Mouse (Mus musculus) left cerebral cortex, adult 9 months (tissue): ENCODE measurements around the gene Map1s.
A peak's percentile ranks its signal among the peaks of the same experiment; 100 is the strongest.

Source experiments
- DNase-seq, 2 experiments: peaks; one replicate each; pipeline ENCODE4 v3.0.0; 2022; ENCODE audit warnings: low spot score in 2 of 2

Map1s gene

DNA sequence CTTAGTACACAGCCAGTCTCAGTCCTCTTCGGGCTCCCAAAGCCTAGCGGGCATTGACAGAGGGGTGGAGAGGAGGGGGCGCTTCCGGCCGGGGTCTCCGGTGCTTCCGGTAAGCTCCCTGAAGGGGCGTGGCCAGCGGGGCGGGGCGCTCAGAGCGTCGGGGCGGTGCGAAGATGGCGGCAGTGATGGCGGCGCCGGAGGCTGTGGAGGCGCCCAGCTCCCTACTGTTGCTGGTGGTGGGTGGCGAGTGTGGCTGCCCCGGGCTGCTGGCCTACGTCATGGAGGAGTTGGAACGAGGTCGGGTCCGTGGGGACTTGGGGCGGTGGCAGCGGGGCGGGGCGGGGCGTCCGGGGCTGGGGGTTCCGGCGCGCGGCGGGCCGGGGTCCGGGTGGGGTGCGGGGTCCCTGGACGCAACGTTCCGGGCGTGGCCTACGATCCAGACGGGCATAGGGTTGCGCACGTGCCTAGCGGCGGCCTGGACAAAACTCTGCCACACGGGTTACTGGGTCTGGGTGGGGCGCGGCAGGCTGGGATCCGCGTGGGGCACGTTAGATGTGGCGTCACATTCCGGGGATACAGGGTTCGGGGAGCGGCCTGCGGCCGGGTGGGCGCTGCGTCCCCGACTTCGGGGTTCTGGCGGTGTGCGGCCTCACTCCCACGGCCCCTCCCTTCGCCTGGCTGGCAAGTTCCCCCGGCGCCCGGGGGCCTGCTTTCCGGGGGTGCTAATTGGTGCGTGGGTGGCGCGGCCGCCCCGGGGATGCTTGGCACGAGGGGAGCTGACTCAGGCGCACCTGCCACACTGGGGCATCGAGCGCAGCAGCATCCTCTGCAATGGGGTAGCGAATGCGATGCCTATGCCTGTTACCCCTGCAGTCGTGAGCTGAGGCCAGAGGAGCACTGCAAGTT, at the start of gene Map1s:
Gene Map1s, plus strand, starts transcription at position 102 of the 906 bp plus-strand sequence.
- DNase-seq = peak; percentile 61 to 76

DNA sequence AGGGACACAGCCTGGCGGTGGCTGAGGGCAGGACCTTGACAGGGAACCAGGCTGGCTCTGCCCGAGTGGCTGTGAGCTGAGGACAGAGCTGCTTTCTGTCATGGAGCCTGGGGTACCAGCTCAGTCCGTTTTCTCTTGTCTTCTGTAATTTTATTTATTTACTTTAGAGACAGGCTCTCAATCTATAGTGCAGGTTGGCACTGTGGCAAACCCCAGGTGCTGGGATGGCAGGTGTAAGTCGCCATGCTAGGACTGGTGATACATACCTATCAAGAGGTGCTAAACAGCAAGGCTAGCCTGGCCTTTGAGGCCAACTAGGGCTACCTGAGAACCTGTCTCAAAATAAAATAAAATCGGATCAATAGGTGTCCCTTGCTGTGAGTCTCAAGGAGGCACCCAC, 49.7 kb upstream of the Map1s start:
- no peak for DNase-seq

DNA sequence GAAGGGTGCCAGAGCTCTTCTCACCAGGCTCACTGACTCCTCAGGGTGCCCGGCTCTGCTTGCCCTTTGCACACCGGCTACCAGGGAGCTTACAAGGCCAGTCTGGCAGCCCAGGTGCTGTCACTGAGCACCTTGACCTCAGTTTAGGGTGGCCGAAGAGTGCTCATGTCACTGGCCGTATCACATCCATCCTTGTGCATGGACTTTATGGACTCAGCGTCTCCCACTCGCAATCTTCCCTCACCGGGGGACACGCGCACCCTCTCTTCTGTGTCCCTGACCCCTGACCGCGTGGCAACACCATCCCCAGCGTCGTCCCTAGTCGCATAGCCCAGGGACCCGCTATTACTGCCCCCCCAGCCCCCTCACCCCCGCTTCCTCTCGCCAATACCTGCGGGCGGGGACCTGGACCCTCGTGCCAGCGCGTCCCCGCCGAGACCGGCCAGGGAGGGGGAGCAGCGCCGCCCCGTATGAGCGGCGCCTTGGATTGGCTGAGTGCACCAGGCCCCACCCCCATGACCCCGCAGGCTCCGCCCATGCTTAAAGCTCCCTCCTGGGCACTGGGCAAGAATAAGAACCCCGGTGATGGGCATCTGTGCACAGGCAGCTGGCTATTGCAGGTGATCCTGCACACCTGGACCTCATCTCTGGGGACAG, 49.1 kb upstream of the Map1s start:
- peak in 1 of 2 experiments; percentile 76 for DNase-seq

DNA sequence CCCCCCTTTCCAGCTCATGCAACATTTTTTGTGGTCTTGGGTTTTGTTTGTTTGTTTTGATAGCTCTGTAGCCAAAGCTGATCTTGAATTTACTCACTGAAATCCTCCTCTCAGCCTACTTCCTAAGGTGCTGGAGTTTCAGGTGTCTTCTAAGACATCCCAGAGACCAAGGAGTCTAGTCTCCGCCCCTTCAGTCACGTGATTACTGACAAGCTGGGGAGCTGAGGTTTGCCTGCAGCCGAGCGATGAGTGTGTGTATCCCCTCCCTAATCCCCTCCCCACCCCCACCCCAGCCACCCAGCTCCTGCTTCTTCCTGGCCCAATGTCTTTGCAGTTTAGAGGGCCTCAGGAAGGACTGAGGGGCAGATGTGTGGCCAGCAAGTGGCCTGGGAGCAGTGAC, 48.2 kb upstream of the Map1s start:
- no peak for DNase-seq

DNA sequence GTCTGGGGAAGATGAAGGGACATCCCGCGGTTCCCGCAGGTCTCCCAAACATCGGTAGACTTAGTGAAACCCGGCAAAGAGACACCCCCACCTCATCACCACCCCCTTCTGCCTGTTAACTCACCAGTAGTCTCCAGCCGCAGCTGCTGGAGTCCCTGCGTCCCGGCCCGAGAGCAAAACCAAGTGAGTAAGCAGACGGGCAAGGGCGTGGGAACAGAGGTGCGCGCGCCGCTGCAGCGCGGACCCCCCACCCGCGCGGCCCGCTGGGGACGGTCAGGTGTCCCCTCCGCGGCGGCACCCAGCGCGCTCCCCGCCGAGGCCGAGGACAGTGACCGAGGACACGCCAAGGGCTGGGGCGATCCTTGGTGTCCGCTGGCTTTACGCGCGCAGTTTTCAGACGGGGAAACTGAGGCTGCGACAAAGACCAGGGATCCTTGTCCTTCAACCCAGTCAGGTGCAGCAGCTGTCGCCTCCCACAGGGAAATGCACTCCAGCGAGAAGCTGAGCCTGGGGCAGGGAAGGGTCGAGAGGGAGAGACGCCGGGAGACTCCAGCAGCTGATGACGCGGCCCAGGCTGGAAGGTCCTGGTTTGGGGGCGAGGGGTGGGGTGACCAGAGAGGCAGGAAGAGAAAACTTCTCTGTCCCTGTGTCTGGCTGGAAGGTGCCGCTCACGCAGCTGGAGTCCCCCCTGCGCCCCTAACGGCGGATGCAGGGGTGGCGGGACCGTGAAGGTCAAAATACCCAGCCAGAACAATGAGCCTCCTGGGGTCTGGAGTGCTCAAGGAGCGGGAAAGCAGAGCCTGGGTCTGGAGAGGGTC, 42.7 kb upstream of the Map1s start, which contains the start of gene Kcnn1:
Gene Kcnn1, minus strand, starts transcription at position 435 of the 818 bp plus-strand sequence.
- no peak for DNase-seq

DNA sequence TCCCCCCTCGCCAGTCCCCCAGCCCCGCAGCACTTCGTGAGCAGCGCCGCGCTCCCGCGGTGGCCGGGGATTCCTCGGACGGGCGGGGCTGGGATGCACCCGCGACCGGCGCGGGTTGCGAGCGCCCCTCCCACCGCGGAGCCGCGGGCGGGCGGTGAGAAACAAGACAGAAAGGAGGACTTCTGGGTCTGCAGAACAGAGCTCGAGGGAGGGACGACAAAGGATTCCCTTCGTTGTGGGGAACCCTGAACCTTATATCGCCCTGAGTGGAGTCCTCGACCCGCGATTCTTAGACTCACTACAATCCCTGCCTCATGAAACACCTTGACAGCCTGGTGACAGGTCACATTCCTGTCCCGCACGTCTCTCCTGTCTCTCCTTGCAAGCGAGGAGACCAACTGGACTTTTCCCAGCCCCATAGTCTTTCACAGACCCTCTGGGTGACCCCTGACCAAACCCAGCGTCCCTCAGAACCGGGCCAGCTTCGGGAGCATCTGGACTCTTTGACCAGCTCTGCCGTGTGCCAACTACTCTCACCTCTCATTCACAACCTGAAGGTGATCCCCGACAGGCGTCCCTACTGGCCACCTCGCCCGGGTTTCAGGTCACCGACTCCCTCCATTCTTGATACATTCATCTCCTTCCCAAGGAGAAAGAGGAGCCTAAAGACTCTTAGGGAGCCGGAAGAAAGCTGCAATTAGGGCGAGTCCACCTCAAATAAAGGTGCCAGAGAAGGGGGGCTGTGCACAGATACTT, 41.6 kb upstream of the Map1s start:
- DNase-seq = no peak

DNA sequence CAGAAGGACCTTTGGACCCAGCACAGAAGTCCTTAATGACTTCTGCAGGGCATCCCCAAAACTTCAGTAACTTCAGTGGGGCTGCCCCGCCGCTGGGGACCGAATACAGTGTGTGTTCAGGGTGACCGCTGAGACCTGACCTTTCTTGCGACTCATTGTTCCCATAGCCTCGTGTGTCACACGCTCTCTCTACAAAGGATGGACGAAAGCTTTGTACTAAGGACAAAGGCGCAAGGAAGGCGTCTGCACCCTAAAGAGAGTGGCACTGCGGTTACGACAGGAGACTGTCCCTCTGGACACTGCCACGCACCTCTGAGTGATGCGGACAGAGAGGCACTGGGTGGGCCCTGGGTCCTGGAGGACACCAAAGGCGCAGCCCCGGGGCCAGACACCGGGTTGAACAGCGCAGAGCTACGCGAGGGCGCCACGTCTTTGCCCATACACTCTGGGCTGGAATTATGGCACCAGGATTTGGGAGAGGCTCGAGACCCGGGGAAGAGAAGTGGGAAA, 41.0 kb upstream of the Map1s start:
- no peak for DNase-seq

DNA sequence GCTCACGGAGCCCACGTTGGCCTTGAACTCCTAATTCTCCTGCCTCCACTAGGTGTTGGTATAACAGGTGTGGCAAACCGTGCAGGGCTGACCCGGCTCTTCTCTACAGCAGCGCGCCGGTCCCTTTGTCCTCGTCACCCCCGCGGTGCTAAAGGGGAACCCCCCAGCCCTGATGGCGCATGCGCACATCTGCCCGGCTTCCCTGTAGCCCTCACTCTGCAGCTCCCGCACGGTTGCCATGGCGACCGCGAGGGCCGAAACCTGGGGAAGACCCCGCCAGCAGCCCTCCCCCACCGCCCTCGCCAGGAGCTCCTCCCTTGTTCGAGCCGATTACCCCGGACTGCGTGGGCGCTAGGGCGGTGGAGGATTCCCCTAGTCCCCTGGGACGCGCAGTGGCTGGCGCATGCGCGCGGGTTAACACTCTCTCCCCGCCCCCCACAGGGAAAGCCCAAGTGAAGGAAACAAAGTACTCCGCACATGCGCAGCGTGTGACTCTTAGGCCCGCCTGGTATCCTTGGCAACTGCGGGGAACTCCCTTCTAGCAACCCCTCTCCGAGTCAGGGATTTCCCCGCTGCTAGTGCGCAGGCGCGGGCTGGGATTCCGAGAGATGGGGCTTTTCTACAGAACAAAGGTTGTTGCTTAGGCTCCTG, 40.3 kb upstream of the Map1s start:
- DNase-seq = peak; percentile 98 to 99

DNA sequence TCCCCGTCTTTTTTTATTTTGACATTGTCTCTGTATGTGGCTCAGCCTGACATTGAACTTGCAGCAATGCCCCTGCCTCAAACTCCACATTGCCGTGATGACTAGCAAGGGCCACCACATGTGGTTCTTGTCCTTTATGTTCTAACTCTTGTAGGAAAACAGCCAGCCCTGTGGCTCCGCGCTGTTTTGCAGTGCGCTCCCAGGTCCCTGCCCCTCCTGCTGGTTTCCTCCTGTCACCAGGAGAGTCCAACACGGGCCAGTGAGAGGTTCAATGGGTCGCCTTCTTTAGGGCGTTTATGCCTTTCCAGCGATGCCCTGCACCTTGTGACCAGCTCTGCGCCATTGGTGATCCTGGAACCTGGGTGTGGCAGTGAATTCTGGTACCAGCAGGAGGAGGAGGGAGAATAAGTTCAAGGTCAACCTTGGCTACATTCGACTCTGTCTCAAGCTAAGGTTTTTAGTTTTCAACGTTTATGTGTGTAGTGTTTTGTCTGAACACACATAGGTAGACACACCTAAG, 39.7 kb upstream of the Map1s start:
- no peak for DNase-seq

DNA sequence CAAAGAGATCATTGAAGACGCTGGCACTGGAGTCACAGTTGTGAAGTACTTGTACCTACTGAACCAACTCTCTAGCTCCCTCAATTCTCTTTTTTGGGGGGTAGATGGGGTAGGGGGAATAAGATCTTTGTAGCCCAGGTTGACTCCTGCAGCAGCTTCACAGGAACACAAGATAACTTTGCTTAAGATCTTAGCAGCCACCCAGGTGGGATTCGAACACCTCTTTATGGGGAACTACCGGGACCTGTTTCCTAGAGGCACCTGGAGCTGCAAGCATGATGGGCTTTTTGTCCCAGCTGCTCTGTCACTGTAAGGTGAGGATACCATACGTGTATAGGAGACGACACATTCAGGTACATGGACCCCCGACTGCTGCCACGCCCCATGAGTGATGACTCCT, 39.2 kb upstream of the Map1s start:
- DNase-seq = no peak

DNA sequence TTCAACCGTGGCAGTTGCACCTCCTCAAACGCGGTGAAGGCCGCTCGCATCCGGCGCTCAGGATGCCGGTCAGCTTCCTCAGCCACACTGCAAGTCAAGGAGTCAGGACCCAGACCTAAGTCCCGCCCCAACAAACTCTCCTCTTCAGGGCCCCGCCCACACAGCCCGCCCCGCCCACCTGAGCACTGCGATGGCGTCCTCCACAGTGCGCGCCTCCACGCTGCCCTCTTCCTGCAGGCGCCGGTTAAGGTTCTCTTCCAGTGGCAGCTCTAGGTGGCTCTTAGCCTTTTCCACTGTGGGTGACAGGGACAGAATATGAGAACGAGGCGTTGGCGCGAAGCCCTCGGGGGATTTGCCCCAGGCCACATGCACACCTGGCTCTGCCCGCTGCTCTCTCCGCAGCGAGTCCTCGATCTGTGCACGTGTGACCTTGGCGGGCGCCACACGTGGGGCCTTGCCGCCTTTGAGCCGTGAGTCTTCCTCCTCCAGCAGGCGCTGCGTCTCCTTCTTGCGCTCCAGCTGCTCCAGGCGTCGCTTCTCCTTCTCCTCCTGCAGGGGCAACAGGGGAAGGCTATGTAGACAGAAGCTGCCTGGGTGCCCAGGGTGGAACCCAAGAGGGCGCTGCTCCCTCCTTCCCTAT, 37.1 kb upstream of the Map1s start:
- DNase-seq = no peak

DNA sequence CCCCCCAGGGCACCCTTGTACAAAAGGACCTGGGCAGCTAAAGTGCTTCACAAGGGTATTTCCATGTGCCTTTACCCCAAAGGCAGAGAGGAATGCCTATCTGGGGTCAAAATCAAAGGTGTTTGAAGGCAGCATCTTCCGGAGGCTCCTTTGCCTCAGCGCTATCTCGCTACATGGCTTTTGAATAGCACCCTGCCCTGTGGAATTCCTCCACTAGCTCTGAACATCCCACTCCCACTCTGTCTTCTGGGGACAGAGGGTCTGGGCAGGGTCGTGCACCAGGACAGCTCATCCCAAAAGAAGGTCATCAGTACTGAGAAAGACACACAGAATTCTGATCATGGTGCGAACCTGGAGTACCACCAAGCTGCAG, 36.5 kb upstream of the Map1s start:
- DNase-seq = no peak

DNA sequence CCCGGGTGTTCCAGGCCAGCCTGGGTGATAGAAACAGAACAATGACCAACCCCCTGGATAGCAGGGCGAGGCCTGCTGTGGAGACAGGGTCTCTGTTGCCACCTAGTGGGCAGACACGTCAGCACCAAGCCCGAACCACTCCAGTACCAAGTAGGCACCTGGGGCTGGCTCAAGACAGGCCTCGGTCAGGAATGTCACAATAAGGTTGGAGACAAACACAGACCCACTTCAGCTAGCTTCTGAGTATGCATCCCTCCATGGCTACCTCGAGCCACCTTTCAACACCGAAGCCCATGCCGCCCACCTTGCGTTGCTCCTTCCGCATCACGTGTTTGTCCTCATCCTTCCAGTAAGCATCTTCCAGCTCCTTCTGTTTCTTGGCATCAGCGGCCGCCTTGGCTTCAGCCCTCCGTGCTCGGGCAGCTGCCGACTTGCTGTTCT, 36.1 kb upstream of the Map1s start:
- peak in 1 of 2 experiments; percentile 82 for DNase-seq

DNA sequence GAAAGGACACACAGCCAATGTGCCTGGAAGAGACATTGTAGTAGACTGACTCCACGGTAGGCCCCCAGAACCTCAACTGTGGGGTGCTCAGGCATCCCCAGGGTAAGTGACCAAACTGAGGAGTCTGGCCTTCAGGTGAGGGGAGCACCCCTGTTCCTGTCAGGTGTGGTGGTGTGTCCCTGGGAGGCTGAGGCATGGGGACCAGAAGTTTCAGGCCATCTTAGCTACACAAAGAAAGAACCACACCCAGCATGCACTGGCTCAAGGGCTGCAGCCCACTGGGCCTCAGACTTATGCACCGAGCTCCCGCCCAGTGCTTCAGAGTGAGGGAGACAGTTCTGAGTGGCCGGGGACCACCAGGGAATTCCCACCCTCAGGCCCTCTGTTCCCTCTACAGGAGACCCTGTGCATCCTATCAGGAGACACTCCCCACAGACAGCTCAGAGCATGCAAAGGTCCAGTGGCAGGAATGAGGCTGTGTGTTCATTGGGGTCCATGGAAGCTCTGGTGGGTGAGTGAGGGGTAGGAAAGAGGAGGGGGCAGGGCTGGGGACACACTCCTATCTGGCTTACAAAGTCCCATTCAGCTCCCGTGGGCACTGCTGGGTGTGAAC, 34.4 kb upstream of the Map1s start:
- no peak for DNase-seq

DNA sequence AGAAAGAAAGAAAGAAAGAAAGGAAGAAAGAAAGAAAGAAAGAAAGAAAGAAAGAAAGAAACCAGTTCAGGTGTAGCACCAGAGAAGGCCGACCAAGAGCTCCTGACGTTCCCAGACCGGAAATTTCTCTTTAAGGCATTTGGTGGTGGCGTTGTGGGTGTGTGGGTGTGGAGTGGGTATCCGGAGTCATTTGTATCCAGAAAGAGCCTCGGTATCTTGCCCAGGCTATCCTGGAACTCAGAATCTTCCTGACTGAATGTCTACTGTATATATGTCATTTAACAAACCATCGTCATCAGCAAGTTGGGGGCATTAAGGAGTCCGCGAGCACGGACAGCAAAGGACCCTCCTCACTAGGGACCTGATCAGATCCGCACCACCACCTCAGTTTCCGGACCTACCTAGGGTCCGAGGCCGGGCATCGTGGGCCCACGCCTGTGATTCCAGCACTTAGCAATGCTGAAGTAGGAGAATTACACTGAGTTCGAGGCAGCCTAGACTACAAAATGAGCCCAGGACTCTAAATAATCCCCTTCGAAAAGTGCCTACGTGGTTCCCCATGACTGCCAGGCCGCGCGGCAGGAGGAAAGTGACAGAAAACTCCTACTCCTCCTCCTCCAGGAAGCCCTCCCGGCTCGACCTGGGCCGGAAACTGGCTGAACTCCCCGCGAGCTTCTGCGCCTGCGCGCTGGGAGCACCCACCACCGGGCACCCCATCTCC, 32.9 kb upstream of the Map1s start:
- no peak for DNase-seq

DNA sequence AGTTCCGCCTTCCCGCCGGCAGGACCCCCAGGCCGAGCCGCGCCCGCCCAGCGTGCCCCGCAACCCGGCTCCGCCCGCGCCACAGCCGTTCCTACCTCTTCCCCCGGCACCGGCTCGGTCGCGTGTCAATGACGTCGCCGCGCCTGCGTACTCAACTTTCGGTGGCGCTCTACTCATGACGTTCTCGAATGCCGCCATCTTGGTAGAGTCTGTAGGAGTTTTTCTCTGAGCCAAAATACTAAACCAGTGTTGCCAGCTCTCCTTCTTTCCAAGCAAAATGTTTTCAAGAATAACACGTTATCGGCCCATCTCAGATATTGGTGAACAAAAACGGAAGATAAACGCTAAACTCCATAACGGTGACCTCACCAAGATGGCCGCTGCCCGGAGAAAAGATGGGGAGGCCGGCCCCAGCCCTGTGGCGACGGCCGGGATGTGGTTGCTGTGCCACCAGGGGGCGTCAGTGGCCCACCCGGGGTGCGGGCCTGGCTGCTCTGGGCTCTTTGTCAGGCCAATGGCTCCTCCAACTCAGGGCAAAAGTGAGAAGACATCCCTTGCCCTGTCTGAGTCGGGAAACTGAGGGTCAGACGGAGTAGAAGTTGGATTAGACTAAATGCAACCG, 32.3 kb upstream of the Map1s start, which contains the start of gene Ccdc124:
Gene Ccdc124, minus strand, starts transcription at position 572 of the 622 bp plus-strand sequence.
- peak; percentile 88 to 97 for DNase-seq

DNA sequence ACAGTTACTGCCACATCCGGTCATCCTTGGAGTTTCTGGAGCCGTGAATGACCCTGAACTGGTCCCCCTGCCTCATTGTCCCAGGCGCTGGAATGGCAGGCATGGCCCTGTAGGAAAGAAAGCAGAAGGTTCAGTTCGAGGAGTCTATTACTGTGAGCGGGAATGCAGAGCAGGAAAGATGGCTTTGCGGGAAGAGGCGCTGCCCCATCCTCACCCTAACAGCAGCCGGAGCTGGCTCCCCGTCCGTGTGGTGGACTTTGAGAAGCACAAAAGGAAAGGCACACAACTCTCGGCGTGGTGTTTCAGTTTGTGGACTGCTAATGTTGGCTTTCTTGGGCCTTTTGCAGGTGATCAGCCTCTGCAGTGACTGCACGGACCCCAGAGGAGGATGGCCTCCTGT, 31.3 kb upstream of the Map1s start:
- DNase-seq = no peak

DNA sequence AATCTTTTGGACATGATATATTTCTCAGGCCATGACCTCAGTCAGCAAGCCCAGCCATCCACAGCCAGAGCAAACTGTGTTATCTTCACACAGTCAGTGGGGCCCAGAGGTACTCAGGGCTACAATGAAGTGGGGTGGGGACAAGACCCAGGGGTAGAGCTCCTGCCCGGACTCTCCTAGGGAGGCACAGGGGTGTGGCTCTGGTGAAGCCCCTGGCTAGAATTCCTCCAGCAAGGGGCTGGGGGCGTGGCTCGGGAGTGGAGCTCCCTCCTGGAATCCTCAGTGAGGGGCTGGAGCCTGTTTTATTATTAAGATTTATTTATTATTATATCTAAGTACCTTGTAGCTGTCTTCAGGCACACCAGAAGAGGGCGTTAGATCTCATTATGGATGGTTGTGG, 29.4 kb upstream of the Map1s start:
- DNase-seq = no peak
